Mouse (Mus musculus) monocyte, adult 2 months (primary cell): ENCODE results near the gene Cox7a2.

ENCODE experiments used
- DNase-seq, 2 experiments: peaks; one replicate each; pipeline ENCODE4 v3.0.0; 2022; ENCODE audit warnings: low spot score in 2 of 2, low read depth in 1 of 2

The Cox7a2 gene

GRCm38 (mm10) chr9:79759385-79760005, at the start of gene Cox7a2:
Gene Cox7a2, minus strand, starts transcription at chr9:79759878.
- DNase-seq: peak; percentile 88 to 89

- DNase-seq: no peak
Measured at GRCm38 (mm10) chr9:79809411-79809810, 49.7 kb upstream of the Cox7a2 start.

GRCm38 (mm10) chr9:79807178-79807577, 47.5 kb upstream of the Cox7a2 start:
- no peak for DNase-seq

GRCm38 (mm10) chr9:79806317-79807075, 46.8 kb upstream of the Cox7a2 start:
- DNase-seq: no peak

GRCm38 (mm10) chr9:79805426-79805825, 45.7 kb upstream of the Cox7a2 start:
- no peak for DNase-seq

- DNase-seq: no peak
Measured at GRCm38 (mm10) chr9:79796461-79797135, 36.9 kb upstream of the Cox7a2 start.

- no peak for DNase-seq
Measured at GRCm38 (mm10) chr9:79795076-79795475, 35.4 kb upstream of the Cox7a2 start.

- peak; percentile 87 to 90 for DNase-seq
Measured at GRCm38 (mm10) chr9:79792841-79793835, 33.5 kb upstream of the Cox7a2 start, which contains the start of gene Tmem30a. Gene Tmem30a, minus strand, starts transcription at chr9:79793507.

GRCm38 (mm10) chr9:79785794-79786085, 26.1 kb upstream of the Cox7a2 start:
- no peak for DNase-seq

- no peak for DNase-seq
Measured at GRCm38 (mm10) chr9:79784934-79785793, 25.5 kb upstream of the Cox7a2 start.

- DNase-seq: no peak
Measured at GRCm38 (mm10) chr9:79784439-79784838, 24.8 kb upstream of the Cox7a2 start.

- DNase-seq: no peak
Measured at GRCm38 (mm10) chr9:79779354-79779753, 19.7 kb upstream of the Cox7a2 start.

GRCm38 (mm10) chr9:79766991-79767545, 7.4 kb upstream of the Cox7a2 start:
- no peak for DNase-seq

- no peak for DNase-seq
Measured at GRCm38 (mm10) chr9:79765329-79765728, 5.7 kb upstream of the Cox7a2 start.

GRCm38 (mm10) chr9:79762519-79762918, 2.8 kb upstream of the Cox7a2 start:
- DNase-seq: peak in 1 of 2 experiments; percentile 17

GRCm38 (mm10) chr9:79760076-79760475, 398 bp upstream of the Cox7a2 start:
- no peak for DNase-seq

- no peak for DNase-seq
Measured at GRCm38 (mm10) chr9:79755311-79755710, 4.4 kb downstream of the Cox7a2 start.

GRCm38 (mm10) chr9:79751846-79752245, 7.8 kb downstream of the Cox7a2 start:
- no peak for DNase-seq

GRCm38 (mm10) chr9:79750709-79751108, 9.0 kb downstream of the Cox7a2 start:
- DNase-seq: no peak

- no peak for DNase-seq
Measured at GRCm38 (mm10) chr9:79745036-79745435, 14.6 kb downstream of the Cox7a2 start.
